Mouse (Mus musculus) ES-E14 (cell line): ENCODE results near the gene Dlg2.

Source experiments
- CHD2 ChIP-seq: IDR thresholded peaks from 2 replicates; pipeline ENCODE4 v1.6.1; 2014; ENCODE audit warnings: mild to moderate bottlenecking, low read depth, low read length, inconsistent platforms
- HCFC1 ChIP-seq: IDR thresholded peaks from 2 replicates; pipeline ENCODE4 v1.6.1; 2012; ENCODE audit warnings: low read length, inconsistent platforms, borderline replicate concordance; ENCODE audit not compliant: insufficient read depth
- MAFK ChIP-seq: IDR thresholded peaks from 2 replicates; pipeline ENCODE4 v1.6.1; 2014; ENCODE audit warnings: mild to moderate bottlenecking, low read depth, low read length, inconsistent platforms; ENCODE audit not compliant: insufficient read depth
- ZC3H11A ChIP-seq: IDR thresholded peaks from 2 replicates; pipeline ENCODE4 v1.6.1; 2012; ENCODE audit warnings: low read depth, mild to moderate bottlenecking, inconsistent platforms, low read length, borderline replicate concordance
- ZNF384 ChIP-seq: IDR thresholded peaks from 2 replicates; pipeline ENCODE4 v1.6.1; 2012; ENCODE audit warnings: low read depth, low read length, inconsistent platforms

DNA sequence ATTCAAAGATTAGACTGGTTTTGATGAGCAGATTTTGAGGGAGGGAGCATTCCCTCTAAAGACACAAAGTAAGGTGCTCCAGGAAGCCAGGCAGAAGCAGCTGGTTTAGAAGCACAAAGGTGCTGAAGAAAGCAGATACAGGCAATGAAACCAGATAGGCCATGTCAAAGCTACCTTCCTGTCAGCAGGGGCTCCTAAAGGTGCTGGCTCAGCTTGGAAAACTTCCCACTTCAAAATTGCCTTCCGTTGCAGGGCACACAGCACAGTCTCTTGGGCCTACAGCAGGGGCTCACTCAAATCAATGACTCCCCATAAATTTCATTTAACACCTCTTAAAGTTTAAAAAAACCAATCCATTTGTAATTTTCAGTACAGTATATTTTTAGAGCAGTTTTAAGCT is 1843.0 kb downstream of the Dlg2 start:
- TF ChIP-seq ZNF384, result no peak
- TF ChIP-seq ZC3H11A, result no peak
- no peak for TF ChIP-seq CHD2
- TF ChIP-seq MAFK, result no peak
- TF ChIP-seq HCFC1, result no peak
